Mouse (Mus musculus): ENCODE results near the gene Gsta3. TPM values are rescaled to one million over a fixed set of nuclear protein-coding genes. Genes with fewer than 3 reads are reported as not detected.
"Not testable (repeated sequence)": the region's sequence is repeated elsewhere in the genome, so short reads cannot be mapped to it uniquely, and the experiment has no call there.

The Gsta3 gene
- polyA plus RNA-seq, 2 experiments, result 1.6 to 1.8 TPM

DNA sequence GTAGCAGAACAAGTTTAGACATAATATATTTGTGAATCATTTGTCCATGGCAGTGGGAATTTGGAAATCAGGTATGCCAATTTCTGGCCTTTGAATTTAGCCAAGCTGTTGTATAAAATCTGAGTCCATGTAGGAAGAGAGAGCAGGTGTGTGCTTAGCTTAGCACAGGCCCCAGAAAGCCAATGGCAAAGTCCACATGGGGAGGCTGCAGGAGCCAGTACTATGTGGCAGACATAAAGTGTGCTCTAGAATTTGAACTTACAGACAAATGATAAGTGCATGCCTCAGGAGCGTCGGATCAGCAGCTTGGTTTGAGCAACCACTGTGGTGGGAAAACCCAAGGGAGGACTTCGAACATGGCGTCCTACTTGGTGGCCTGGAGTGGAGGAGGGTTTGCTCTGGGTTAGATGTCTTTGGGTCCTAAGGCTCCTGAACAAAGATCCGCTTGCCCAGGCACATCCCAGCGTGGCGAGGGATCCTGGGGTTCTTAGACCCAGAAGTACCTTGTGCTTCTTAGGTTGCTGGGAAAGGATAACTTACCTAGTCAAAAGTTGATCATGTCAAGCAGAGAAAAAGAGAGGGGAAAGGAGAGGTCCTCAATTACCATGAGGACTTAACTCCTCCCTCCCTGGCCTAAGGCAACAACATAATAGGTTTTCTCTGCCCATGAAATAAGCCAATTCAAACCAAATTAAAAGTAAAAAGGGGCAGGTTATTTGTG lies 15.4 kb downstream of the Gsta3 start:
- TF ChIP-seq POLR2A (IDR thresholded peaks at IDR 0.05; ENCODE audit: borderline replicate concordance, extremely low read depth, insufficient read depth, insufficient read length), result no peak
- Histone ChIP-seq H3K4me3 (replicated peaks; ENCODE audit: low read length) (no peak overlapping the region), H3K9me3 (ENCODE audit: control insufficient read depth, low read length) (no peaks in the 10 kb centered on the region), H3K4me1 (ENCODE audit: control insufficient read depth, insufficient read depth, low read length) (no peaks in the 10 kb centered on the region), H3K36me3 (ENCODE audit: control insufficient read depth, insufficient read depth, low read length) (no peaks in the 10 kb centered on the region), H3K9ac (ENCODE audit: low read depth, low read length, severe bottlenecking) (no peak overlapping the region), H3K27me3 (ENCODE audit: control insufficient read depth, insufficient read depth, low read length) (no peaks in the 10 kb centered on the region), H3K27ac (replicated peaks; ENCODE audit: low read depth, low read length) (no peak overlapping the region), H3K4me2 (replicated peaks; ENCODE audit: low read depth, low read length, severe bottlenecking) (no peak overlapping the region)
- 94% methylated on average over 7 of the region's 7 CpGs for WGBS
- DNase-seq (ENCODE audit: low spot score) (no peak), ATAC-seq (ENCODE audit: low FRiP score, low read depth) (no peak)

DNA sequence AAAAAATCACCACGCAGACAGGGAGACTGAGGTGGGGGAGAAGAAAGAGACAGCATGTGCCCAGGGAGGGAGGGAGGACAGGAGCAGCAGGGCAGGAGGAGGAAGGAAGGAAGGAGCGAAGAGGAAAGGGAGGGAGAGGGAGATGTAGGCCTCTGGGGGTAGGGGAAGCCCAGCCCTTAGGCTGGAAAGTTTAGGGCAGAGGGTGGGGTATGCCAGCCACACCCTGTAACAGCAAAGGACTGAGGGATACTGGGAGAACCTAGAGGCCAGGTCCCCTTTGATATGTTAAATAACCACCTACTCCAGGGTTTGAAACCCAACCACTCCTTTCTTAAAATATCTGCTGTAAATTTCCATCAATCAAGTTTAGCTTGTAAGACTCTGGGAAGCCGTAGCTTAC lies 16.0 kb downstream of the Gsta3 start:
- ATAC-seq (ENCODE audit: low FRiP score, low read depth) (no peak), DNase-seq (ENCODE audit: low spot score) (no peak)
- no peaks in the 10 kb centered on the region for H3K36me3 ChIP-seq (ENCODE audit: control insufficient read depth, insufficient read depth, low read length)
- H3K4me1 ChIP-seq (ENCODE audit: control insufficient read depth, insufficient read depth, low read length), result no peaks in the 10 kb centered on the region
- H3K9ac ChIP-seq (ENCODE audit: low read depth, low read length, severe bottlenecking), result no peak overlapping the region
- H3K4me2 ChIP-seq (replicated peaks; ENCODE audit: low read depth, low read length, severe bottlenecking), result no peak overlapping the region
- H3K4me3 ChIP-seq (replicated peaks; ENCODE audit: low read length), result no peak overlapping the region
- 40% methylated on average over 3 of the region's 3 CpGs for WGBS
- no peak overlapping the region for H3K27ac ChIP-seq (replicated peaks; ENCODE audit: low read depth, low read length)
- H3K27me3 ChIP-seq (ENCODE audit: control insufficient read depth, insufficient read depth, low read length), result no peaks in the 10 kb centered on the region
- H3K9me3 ChIP-seq (ENCODE audit: control insufficient read depth, low read length), result no peaks in the 10 kb centered on the region
- TF ChIP-seq POLR2A (IDR thresholded peaks at IDR 0.05; ENCODE audit: borderline replicate concordance, extremely low read depth, insufficient read depth, insufficient read length), result no peak

DNA sequence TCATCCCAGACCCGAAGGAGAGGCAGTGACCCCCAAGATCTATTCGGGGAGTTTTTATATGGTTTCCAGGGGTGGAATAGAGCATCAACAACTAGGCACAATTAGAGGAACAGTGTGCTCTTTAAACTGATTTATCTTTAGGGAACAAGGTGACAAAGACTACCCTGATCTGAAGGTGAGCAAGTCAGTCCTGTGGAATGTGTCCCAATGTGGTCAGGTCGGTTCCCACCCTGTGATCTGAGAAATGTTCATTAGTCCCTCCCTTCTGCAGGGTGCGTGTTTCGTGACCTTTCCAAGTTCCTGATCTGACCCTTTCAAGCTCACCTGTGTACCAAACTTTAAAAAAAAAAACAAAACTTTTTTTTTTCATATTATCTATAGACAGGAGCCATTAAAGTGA lies 16.5 kb downstream of the Gsta3 start:
- Histone ChIP-seq H3K4me3 (replicated peaks; ENCODE audit: low read length) (no peak overlapping the region), H3K27ac (replicated peaks; ENCODE audit: low read depth, low read length) (no peak overlapping the region), H3K9me3 (ENCODE audit: control insufficient read depth, low read length) (no peaks in the 10 kb centered on the region), H3K4me1 (ENCODE audit: control insufficient read depth, insufficient read depth, low read length) (no peaks in the 10 kb centered on the region), H3K4me2 (replicated peaks; ENCODE audit: low read depth, low read length, severe bottlenecking) (no peak overlapping the region), H3K36me3 (ENCODE audit: control insufficient read depth, insufficient read depth, low read length) (no peaks in the 10 kb centered on the region), H3K9ac (ENCODE audit: low read depth, low read length, severe bottlenecking) (no peak overlapping the region), H3K27me3 (ENCODE audit: control insufficient read depth, insufficient read depth, low read length) (no peaks in the 10 kb centered on the region)
- ATAC-seq (ENCODE audit: low FRiP score, low read depth) (no peak), DNase-seq (ENCODE audit: low spot score) (no peak)
- 74% methylated on average over 5 of the region's 5 CpGs for WGBS
- TF ChIP-seq POLR2A (IDR thresholded peaks at IDR 0.05; ENCODE audit: borderline replicate concordance, extremely low read depth, insufficient read depth, insufficient read length), result no peak

DNA sequence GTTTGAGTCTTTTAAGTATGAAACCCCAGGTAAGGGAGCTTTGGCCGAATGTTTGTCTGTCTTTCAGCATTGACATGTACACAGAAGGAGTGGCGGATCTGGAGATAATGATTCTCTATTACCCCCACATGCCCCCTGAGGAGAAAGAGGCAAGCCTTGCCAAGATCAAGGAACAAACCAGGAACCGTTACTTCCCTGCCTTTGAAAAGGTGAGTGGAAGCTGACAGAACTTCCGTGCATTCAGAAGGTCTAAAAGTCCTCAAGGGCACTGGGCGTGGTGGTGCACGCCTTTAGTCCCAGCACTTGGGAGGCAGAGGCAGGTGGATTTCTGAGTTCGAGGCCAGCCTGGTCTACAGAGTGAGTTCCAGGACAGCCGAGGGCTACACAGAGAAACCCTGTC lies 19.6 kb downstream of the Gsta3 start:
- not testable (repeated sequence) for ATAC-seq (ENCODE audit: low FRiP score, low read depth); DNase-seq (ENCODE audit: low spot score); H3K36me3 ChIP-seq (ENCODE audit: control insufficient read depth, insufficient read depth, low read length); H3K27ac ChIP-seq (replicated peaks; ENCODE audit: low read depth, low read length); H3K4me2 ChIP-seq (replicated peaks; ENCODE audit: low read depth, low read length, severe bottlenecking); H3K9me3 ChIP-seq (ENCODE audit: control insufficient read depth, low read length); H3K9ac ChIP-seq (ENCODE audit: low read depth, low read length, severe bottlenecking); H3K27me3 ChIP-seq (ENCODE audit: control insufficient read depth, insufficient read depth, low read length); H3K4me1 ChIP-seq (ENCODE audit: control insufficient read depth, insufficient read depth, low read length); H3K4me3 ChIP-seq (replicated peaks; ENCODE audit: low read length)
- WGBS, result 79% methylated on average over 8 of the region's 8 CpGs

- H3K27ac ChIP-seq (replicated peaks; ENCODE audit: low read depth, low read length), result no peak overlapping the region
- no peak for TF ChIP-seq POLR2A (IDR thresholded peaks at IDR 0.05; ENCODE audit: borderline replicate concordance, extremely low read depth, insufficient read depth, insufficient read length)
- ATAC-seq (ENCODE audit: low FRiP score, low read depth) (no peak), DNase-seq (ENCODE audit: low spot score) (no peak)
- H3K36me3 ChIP-seq (ENCODE audit: control insufficient read depth, insufficient read depth, low read length), result no peaks in the 10 kb centered on the region
- WGBS, result 89% methylated on average over 5 of the region's 5 CpGs
- no peaks in the 10 kb centered on the region for H3K9me3 ChIP-seq (ENCODE audit: control insufficient read depth, low read length)
- H3K9ac ChIP-seq (ENCODE audit: low read depth, low read length, severe bottlenecking), result no peak overlapping the region
- no peak overlapping the region for H3K4me2 ChIP-seq (replicated peaks; ENCODE audit: low read depth, low read length, severe bottlenecking)
- H3K4me1 ChIP-seq (ENCODE audit: control insufficient read depth, insufficient read depth, low read length), result no peaks in the 10 kb centered on the region
- H3K27me3 ChIP-seq (ENCODE audit: control insufficient read depth, insufficient read depth, low read length), result no peaks in the 10 kb centered on the region
- H3K4me3 ChIP-seq (replicated peaks; ENCODE audit: low read length), result no peak overlapping the region
Measured at GRCm38 (mm10) chr1:21262401-21262800, 22.0 kb downstream of the Gsta3 start.

GRCm38 (mm10) chr1:21263986-21264385 lies 23.6 kb downstream of the Gsta3 start:
- no peak overlapping the region for H3K4me3 ChIP-seq (replicated peaks; ENCODE audit: low read length)
- H3K9ac ChIP-seq (ENCODE audit: low read depth, low read length, severe bottlenecking), result no peak overlapping the region
- DNase-seq (ENCODE audit: low spot score) (no peak), ATAC-seq (ENCODE audit: low FRiP score, low read depth) (no peak)
- no peaks in the 10 kb centered on the region for H3K36me3 ChIP-seq (ENCODE audit: control insufficient read depth, insufficient read depth, low read length)
- no peak for TF ChIP-seq POLR2A (IDR thresholded peaks at IDR 0.05; ENCODE audit: borderline replicate concordance, extremely low read depth, insufficient read depth, insufficient read length)
- no peaks in the 10 kb centered on the region for H3K9me3 ChIP-seq (ENCODE audit: control insufficient read depth, low read length)
- H3K4me2 ChIP-seq (replicated peaks; ENCODE audit: low read depth, low read length, severe bottlenecking), result no peak overlapping the region
- H3K4me1 ChIP-seq (ENCODE audit: control insufficient read depth, insufficient read depth, low read length), result no peaks in the 10 kb centered on the region
- 85% methylated on average over 4 of the region's 4 CpGs for WGBS
- H3K27me3 ChIP-seq (ENCODE audit: control insufficient read depth, insufficient read depth, low read length), result no peaks in the 10 kb centered on the region
- no peak overlapping the region for H3K27ac ChIP-seq (replicated peaks; ENCODE audit: low read depth, low read length)
